Mouse (Mus musculus) left cerebral cortex, adult 9 months (tissue): ENCODE data around the gene Vrk2.

Experiments used
- DNase-seq, 2 experiments: peaks; one replicate each; pipeline ENCODE4 v3.0.0; 2022; ENCODE audit warnings: low spot score in 2 of 2

Vrk2 gene

DNA sequence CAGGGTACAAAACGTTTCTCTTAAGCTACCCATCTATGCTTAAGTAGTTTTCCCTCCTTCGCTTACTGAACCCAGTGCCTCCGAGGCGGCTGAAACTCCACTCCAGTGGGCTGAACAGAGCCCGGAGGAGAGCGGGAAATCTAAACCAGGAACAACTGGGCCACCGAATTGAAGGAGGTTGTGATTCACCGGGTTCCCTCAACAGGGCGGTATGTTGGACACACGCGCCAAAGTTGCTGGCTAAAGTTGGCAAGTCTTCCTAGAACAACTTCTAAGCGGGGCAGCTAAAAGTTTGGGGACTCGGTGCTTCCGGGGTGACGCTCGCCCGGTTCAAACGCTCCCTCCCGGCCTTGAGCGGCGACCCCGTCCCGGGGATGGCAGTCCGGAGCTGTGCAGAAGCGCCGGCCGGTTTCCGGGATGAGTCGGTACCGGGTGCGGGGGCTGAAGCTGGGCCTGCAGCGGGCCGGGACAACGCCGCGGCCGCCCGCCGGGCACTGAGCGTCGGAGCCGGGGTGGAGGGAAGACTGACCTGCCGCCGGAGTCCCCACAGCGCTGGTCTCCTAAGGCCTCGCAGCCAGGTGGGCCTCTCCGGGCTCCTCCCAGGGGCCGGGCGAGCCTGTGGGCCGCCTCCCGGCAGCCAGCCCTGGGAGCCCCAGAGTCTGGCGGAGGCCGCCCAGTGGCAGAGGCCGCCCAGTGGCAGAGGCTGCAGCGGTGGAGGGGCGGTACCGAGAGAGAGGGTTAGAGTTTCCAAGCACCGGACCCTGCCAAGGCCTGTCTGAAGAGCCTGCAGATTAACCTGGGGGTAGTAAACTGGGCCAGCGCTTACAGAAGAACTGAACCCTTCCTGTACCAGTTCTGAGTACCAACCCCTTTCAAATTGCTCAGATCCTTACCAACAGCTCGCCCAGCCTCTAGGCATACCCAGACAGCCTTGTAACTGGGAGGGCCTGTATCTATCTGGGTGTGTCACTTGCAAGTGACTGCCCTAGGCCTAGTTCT lies at the start of gene Vrk2, which contains the start of gene Gm6899:
Gene Vrk2, minus strand, starts transcription at position 939 of the 999 bp plus-strand sequence.
Gene Gm6899, plus strand, starts transcription at position 181 of the 999 bp plus-strand sequence.
- no peak for DNase-seq

- DNase-seq, result no peak
Measured at GRCm38 (mm10) chr11:26642141-26642540, 48.3 kb upstream of the Vrk2 start.

- DNase-seq, result peak in 1 of 2 experiments; percentile 8
Measured at GRCm38 (mm10) chr11:26640314-26640785, 46.6 kb upstream of the Vrk2 start.

DNA sequence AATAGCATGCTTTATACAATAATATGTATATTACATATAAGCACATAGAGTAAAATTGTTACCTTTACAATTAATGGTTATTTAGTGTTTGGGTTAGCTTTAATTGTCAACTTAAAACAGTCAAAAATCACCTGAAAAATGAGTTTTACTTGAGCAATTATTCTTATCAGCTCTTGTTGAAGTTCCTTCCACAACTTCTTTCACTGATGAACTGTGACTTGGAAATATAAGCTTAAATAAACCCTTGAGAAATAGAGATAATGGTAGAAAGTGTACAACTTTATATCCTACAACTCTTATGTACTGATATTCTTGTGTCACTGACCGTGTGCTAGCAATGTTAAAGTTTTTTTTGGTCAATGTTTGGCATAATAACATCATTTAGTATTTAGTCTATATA lies 42.4 kb upstream of the Vrk2 start:
- DNase-seq, result no peak

- DNase-seq, result no peak
Measured at GRCm38 (mm10) chr11:26622727-26623126, 28.9 kb upstream of the Vrk2 start.

DNA sequence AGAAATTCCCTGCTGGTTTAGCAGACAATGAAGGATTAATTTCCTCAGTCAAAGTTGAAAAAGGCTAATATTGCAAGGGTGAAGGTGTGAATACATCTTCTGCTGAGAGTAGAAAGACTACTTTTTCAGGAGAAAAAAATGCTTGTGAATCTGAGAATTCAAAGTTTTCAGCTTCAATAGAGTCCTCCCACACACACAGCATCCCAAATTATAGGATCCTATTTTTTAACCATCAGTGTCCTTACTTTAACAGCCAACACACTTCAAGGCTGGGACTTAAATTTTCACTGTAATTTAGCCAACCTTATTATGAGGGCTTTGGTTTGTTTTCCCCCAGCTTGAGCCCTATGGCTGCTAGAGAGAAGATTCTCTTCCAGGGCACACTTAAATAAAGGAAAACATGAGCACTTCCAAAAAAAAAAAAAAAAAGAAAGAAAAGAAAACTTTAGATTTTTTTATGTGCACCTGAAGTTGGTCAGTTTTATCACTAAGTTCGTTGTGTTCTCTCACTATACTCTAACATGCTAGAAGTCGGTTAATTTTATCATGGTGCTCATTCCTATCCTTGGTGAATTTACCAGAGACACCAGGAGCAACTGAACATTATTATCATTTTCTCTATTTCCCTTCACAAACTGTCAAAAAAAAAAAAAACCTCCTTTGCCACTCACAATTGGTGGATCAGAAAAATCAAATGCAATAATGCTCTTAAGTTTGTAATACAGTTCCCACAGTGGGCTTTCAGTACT lies 24.9 kb upstream of the Vrk2 start:
- no peak for DNase-seq

GRCm38 (mm10) chr11:26608795-26609194 lies 15.0 kb upstream of the Vrk2 start:
- DNase-seq, result peak in 1 of 2 experiments; percentile 66

- DNase-seq, result no peak
Measured at GRCm38 (mm10) chr11:26604061-26604655, 10.4 kb upstream of the Vrk2 start.

DNA sequence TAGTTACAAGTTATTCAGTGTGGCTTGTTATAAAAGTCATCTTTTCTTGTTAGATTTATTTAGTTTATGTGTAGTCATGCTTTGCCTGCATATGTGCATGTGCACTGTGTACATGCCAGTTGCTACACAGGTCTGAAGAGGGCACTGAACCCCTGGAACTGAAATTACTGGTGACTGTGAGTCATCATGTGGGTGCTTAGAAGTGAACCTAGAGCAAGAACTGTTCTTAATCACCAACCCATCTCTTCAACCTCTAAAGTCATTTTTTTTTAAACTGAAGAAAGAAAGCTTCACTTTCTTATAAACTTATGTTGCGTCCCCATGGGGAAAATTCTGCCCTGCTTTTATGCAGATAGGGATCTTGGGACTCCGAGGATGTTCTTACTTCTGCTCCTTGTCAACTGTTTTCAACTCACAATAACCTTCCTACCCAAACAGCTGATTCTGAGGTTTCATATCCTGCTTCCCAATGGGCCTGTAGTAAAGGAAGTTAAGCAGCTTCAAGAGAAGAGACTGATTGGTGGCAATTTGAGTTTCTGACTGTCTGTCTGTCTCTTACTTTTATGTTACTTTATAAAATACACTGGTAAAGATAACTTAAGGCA lies 7.9 kb upstream of the Vrk2 start:
- no peak for DNase-seq

DNA sequence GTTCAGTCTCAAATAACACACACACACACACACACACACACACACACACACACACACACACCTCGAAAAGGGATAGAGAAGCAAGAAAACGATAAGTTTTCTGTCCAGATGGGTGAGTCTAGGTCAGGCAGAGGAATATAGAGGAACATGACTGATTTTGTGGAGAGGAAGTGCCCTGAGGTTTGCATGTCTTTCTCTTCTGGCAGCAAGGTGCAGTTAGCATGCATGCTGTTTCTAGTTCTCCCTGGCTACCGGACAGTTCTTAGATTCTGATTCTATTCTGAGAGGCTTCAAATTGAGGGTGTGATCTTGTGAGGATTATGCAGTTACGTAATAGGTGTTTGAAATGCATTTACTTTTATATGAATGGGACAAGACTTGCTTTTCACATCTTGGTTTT lies 6.9 kb upstream of the Vrk2 start:
- DNase-seq, result no peak

- DNase-seq, result no peak
Measured at GRCm38 (mm10) chr11:26598876-26599275, 5.1 kb upstream of the Vrk2 start.

- no peak for DNase-seq
Measured at GRCm38 (mm10) chr11:26597761-26598160, 4.0 kb upstream of the Vrk2 start.

DNA sequence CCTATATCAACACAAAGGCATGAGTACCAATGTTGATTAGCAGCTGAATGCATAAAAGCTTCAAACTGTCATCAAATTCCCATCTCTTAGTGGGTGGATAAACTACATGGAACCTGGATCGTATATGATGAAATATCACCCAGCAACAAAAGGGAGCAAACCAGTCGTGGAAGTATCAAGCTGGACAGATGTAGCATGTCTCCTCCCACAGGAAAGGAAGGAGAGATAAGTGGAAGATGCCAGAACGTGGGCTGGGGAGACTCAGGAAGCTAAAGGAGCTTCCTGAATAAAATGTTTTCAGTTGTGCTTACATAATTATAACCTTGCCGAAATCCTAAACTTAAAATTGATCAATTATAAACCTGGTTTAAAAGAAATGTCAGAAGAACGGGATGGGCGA lies 3.3 kb upstream of the Vrk2 start:
- no peak for DNase-seq

GRCm38 (mm10) chr11:26596186-26596585 lies 2.4 kb upstream of the Vrk2 start:
- DNase-seq, result no peak

DNA sequence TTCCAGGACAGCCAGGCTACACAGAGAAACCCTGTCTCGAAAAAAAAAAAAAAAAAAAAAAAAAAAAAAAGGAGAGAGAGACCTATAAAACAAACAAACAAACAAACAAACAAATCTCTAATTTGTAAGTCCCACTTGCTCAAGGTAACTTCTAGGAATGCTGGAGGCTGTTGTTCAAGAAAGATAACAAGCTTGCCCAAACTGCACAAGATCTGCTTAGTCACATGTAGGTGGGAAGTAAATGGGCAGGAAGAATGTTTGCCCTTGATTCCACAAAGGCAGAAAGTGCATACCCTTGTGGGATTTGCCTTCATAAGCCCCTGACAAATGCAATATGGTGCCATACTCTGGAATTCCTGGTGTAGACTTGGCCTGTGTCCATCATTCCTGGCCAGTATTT lies 688 bp upstream of the Vrk2 start:
- no peak for DNase-seq

DNA sequence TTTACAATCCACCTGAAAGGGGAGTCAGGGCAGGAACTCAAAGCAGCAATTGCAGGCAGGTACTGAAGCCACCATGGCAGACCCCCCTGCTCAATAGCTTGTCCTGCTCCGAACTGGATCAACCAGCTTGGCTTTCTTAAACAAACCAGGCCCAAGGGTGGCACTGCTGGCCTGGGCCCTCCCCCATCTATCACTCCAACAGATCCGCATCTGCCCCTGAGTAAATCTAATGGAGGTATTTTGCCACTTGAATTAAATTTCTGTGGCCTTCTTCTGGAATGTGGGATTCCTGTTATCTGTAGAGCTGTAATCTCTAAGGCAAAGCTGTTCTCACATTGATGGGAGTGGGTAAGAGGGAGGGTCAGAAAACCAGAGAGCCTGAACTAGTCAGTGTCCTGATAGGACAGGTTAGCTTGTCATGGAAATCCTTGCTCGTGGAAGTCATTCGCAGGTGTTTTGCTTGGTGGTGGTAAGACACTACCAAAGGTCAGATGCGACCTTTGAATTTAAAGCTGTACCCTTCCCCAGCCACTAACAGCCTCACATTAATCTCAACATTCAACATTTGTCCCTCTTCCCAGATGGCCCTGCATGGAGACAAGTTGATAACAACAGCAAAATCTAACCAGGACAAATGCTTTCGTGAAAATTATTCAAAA lies 1.3 kb downstream of the Vrk2 start:
- DNase-seq, result no peak

DNA sequence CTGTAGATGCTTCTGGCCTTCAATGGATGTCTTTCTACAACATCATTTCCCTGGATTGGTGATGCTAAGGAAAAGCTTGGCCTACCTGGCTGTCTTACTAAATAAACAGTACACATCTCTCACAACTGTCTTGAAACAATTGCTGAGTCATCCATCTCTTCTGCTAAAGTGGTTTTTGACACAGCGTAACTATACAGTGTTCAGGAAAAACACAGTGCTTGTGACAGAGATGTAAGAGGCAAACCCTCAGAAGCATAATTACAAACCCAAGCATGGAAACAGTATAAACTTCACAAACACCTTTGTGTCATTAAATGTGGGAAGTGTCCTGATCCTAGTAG lies 6.6 kb downstream of the Vrk2 start:
- DNase-seq, result no peak

DNA sequence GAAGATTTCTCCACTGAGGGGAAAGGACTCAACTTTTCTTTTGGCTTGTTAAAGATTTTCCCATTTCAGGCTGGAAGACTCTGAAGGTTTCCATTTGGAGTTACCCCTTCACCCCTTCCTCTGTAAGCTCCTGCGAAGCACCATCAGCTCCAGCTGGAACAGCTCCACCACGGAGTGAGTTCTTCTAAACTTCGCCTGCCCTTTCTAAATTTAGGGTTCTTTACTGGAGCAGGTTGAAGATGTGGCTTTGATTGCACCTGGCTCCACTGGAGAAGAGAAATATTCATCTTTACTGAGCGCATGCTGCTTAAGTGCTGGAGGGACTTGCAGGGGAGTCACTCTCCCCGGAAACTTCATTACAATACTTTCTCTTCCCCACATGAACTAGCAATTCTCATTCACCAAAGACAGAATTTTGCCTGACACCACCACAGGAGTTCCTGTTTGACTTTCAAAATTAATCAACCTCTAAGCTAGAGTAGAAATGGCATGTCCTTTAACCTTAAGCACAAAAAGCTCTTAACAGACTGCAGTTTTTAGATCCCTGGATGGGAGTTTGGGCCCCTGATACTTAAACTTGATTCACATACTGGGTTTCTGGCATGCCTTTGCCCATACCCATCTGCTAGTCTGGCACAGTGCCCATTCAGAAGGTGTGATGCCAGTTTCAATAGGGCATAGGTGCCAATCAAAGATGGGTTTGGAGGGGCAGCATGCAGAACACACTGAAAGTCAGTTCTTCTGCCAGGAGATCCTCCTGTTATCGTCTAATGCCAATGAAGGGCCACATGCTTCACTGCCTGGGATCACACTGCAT lies 7.2 kb downstream of the Vrk2 start:
- DNase-seq, result no peak

- no peak for DNase-seq
Measured at GRCm38 (mm10) chr11:26585409-26586366, 8.1 kb downstream of the Vrk2 start.
